Mouse (Mus musculus): ENCODE measurements around the gene Cib2.
"Not testable (repeated sequence)": the region's sequence is repeated elsewhere in the genome, so short reads cannot be mapped to it uniquely, and the experiment has no call there.

Cib2 gene

GRCm38 (mm10) chr9:54559771-54560471, at the start of gene Cib2:
TSS of gene Cib2 (minus strand) at chr9:54560218.
- peak; percentile 66 for DNase-seq (ENCODE audit: low read depth)

- peak; percentile 39 for DNase-seq (ENCODE audit: low read depth)
Observed at GRCm38 (mm10) chr9:54604886-54605285, 44.9 kb upstream of the Cib2 start.

- DNase-seq (ENCODE audit: low read depth) = no peak
Observed at GRCm38 (mm10) chr9:54604131-54604654, 44.2 kb upstream of the Cib2 start.

GRCm38 (mm10) chr9:54602916-54603315, 42.9 kb upstream of the Cib2 start:
- DNase-seq (ENCODE audit: low read depth) = no peak

GRCm38 (mm10) chr9:54602386-54602785, 42.4 kb upstream of the Cib2 start:
- no peak for DNase-seq (ENCODE audit: low read depth)

GRCm38 (mm10) chr9:54596752-54597465, 36.9 kb upstream of the Cib2 start:
- DNase-seq (ENCODE audit: low read depth) = no peak

- DNase-seq (ENCODE audit: low read depth) = not testable (repeated sequence)
Observed at GRCm38 (mm10) chr9:54593652-54594051, 33.6 kb upstream of the Cib2 start.

GRCm38 (mm10) chr9:54587863-54588262, 27.8 kb upstream of the Cib2 start:
- DNase-seq (ENCODE audit: low read depth) = no peak

- peak; percentile 97 for DNase-seq (ENCODE audit: low read depth)
Observed at GRCm38 (mm10) chr9:54586199-54587061, 26.4 kb upstream of the Cib2 start, which contains the start of gene Idh3a. TSS of gene Idh3a (plus strand) at chr9:54586334.

GRCm38 (mm10) chr9:54585839-54586198, 25.8 kb upstream of the Cib2 start:
- no peak for DNase-seq (ENCODE audit: low read depth)

GRCm38 (mm10) chr9:54584127-54584526, 24.1 kb upstream of the Cib2 start:
- DNase-seq (ENCODE audit: low read depth) = not testable (repeated sequence)

GRCm38 (mm10) chr9:54583712-54584111, 23.7 kb upstream of the Cib2 start:
- no peak for DNase-seq (ENCODE audit: low read depth)

GRCm38 (mm10) chr9:54571130-54571839, 11.3 kb upstream of the Cib2 start:
- DNase-seq (ENCODE audit: low read depth) = no peak

GRCm38 (mm10) chr9:54568732-54569131, 8.7 kb upstream of the Cib2 start:
- DNase-seq (ENCODE audit: low read depth) = no peak

GRCm38 (mm10) chr9:54566958-54567357, 6.9 kb upstream of the Cib2 start:
- no peak for DNase-seq (ENCODE audit: low read depth)

GRCm38 (mm10) chr9:54560831-54561601, 998 bp upstream of the Cib2 start:
- no peak for DNase-seq (ENCODE audit: low read depth)

GRCm38 (mm10) chr9:54558731-54559130, 1.3 kb downstream of the Cib2 start:
- no peak for DNase-seq (ENCODE audit: low read depth)

- DNase-seq (ENCODE audit: low read depth) = no peak
Observed at GRCm38 (mm10) chr9:54555044-54555443, 5.0 kb downstream of the Cib2 start.

- DNase-seq (ENCODE audit: low read depth) = peak; percentile 26
Observed at GRCm38 (mm10) chr9:54552409-54552808, 7.6 kb downstream of the Cib2 start.

- no peak for DNase-seq (ENCODE audit: low read depth)
Observed at GRCm38 (mm10) chr9:54549433-54549832, 10.6 kb downstream of the Cib2 start.

- peak; percentile 59 for DNase-seq (ENCODE audit: low read depth)
Observed at GRCm38 (mm10) chr9:54547536-54547935, 12.5 kb downstream of the Cib2 start.

Measured in naive thymus-derived CD4-positive, alpha-beta T cell, adult 2 months (primary cell).